Mouse (Mus musculus) heart, embryonic 13.5 days (tissue): Measurements from ENCODE around the gene Herc2. TPM values are rescaled to one million over a fixed set of nuclear protein-coding genes. Genes with fewer than 3 reads are reported as not detected.

Experiments used
- ATAC-seq: fragments of 200-750 bp; cut with Nextera tagmentation; 2 replicates; pipeline ENCODE4 v1.8.0; 2017; ENCODE audit warnings: moderate TSS enrichment; ENCODE audit not compliant: insufficient number of reproducible peaks, low FRiP score, low TSS enrichment; ENCODE audit errors: extremely low read depth
- H3K27ac ChIP-seq: fragments of 300-500 bp; sonication (generic); replicated peaks from 2 replicates; pipeline ENCODE4 v1.5.1; 2015; ENCODE audit warnings: moderate library complexity, mild to moderate bottlenecking, inconsistent platforms
- H3K27me3 ChIP-seq: fragments of 300-500 bp; sonication (generic); replicated peaks from 2 replicates; pipeline ENCODE4 v1.6.1; 2015; ENCODE audit warnings: mild to moderate bottlenecking, inconsistent platforms
- H3K36me3 ChIP-seq: fragments of 300-500 bp; sonication (generic); 2 replicates; pipeline ENCODE4 v1.6.1; 2015; ENCODE audit warnings: mild to moderate bottlenecking, inconsistent platforms
- H3K4me1 ChIP-seq: fragments of 300-500 bp; sonication (generic); 2 replicates; pipeline ENCODE4 v1.6.1; 2015; ENCODE audit warnings: inconsistent platforms
- H3K4me2 ChIP-seq: fragments of 300-500 bp; sonication (generic); 2 replicates; pipeline ENCODE4 v1.6.1; 2015; ENCODE audit warnings: inconsistent platforms, mild to moderate bottlenecking, moderate library complexity
- H3K4me3 ChIP-seq: fragments of 300-500 bp; sonication (generic); 2 replicates; pipeline ENCODE4 v1.5.1; 2015; ENCODE audit warnings: moderate library complexity, mild to moderate bottlenecking, inconsistent platforms
- H3K9ac ChIP-seq: fragments of 300-500 bp; sonication (generic); 2 replicates; pipeline ENCODE4 v1.6.1; 2015; ENCODE audit warnings: inconsistent platforms, mild to moderate bottlenecking, moderate library complexity
- H3K9me3 ChIP-seq: fragments of 300-500 bp; sonication (generic); 2 replicates; pipeline ENCODE4 v1.6.1; 2016; ENCODE audit warnings: inconsistent platforms
- WGBS: fragments of 180-500 bp; shearing (Covaris S2); methylation state at CpG from one replicate; pipeline ENCODE4 v1.1.7; 2015; ENCODE audit warnings: mixed read lengths; 5-methylcytosine and 5-hydroxymethylcytosine counted together
- polyA plus RNA-seq: library from polyadenylated mRNA; unstranded; fragments of >200 nt; fragmentation: Nextera tagmentation; extraction: Ambion mirVana; gene quantifications from 2 replicates; pipeline ENCODE4 v1.2.1, GENCODE M21; 2015

Herc2 gene
- polyA plus RNA-seq, 1 experiment from 2014 or later: 14.3 TPM

- H3K4me3 ChIP-seq: no peak overlapping the region
- H3K9me3 ChIP-seq: no peaks in the 10 kb centered on the region
- peaks cover 87% of the 10 kb centered on the region for H3K36me3 ChIP-seq
- WGBS: 90% methylated on average over 10 of the region's 10 CpGs
- ATAC-seq: no peak
- H3K4me2 ChIP-seq: no peak overlapping the region
- H3K27me3 ChIP-seq: no peaks in the 10 kb centered on the region
- no peak overlapping the region for H3K27ac ChIP-seq
- no peaks in the 10 kb centered on the region for H3K4me1 ChIP-seq
- H3K9ac ChIP-seq: no peak overlapping the region
Observed at GRCm38 (mm10) chr7:56201483-56202218, 151.7 kb downstream of the Herc2 start.

- 90% methylated on average over 3 of the region's 3 CpGs for WGBS
- Histone ChIP-seq H3K27me3 (no peaks in the 10 kb centered on the region), H3K9me3 (no peaks in the 10 kb centered on the region), H3K4me1 (no peaks in the 10 kb centered on the region), H3K4me3 (no peak overlapping the region), H3K36me3 (peaks cover 85% of the 10 kb centered on the region), H3K9ac (no peak overlapping the region), H3K27ac (no peak overlapping the region), H3K4me2 (no peak overlapping the region)
- ATAC-seq: no peak
Observed at GRCm38 (mm10) chr7:56202843-56203242, 152.8 kb downstream of the Herc2 start.

GRCm38 (mm10) chr7:56203286-56203685 is 153.3 kb downstream of the Herc2 start:
- WGBS: 89% methylated on average over 2 of the region's 2 CpGs

GRCm38 (mm10) chr7:56204877-56205276 is 154.9 kb downstream of the Herc2 start:
- ATAC-seq: no peak
- Histone ChIP-seq H3K36me3 (peaks cover 88% of the 10 kb centered on the region), H3K27me3 (no peaks in the 10 kb centered on the region), H3K27ac (no peak overlapping the region), H3K4me2 (no peak overlapping the region), H3K4me1 (no peaks in the 10 kb centered on the region), H3K9ac (no peak overlapping the region), H3K9me3 (no peaks in the 10 kb centered on the region), H3K4me3 (no peak overlapping the region)
- 79% methylated on average over 3 of the region's 3 CpGs for WGBS

More at GRCm38 (mm10) chr7:56203286-56203685, 153.3 kb downstream of the Herc2 start:
- no peak overlapping the region for H3K4me2 ChIP-seq
- no peaks in the 10 kb centered on the region for H3K4me1 ChIP-seq
- H3K9ac ChIP-seq: no peak overlapping the region
- H3K27ac ChIP-seq: no peak overlapping the region
- peaks cover 83% of the 10 kb centered on the region for H3K36me3 ChIP-seq
- ATAC-seq: no peak
- H3K27me3 ChIP-seq: no peaks in the 10 kb centered on the region
- no peak overlapping the region for H3K4me3 ChIP-seq
- no peaks in the 10 kb centered on the region for H3K9me3 ChIP-seq

- no peaks in the 10 kb centered on the region for H3K27me3 ChIP-seq
- H3K4me3 ChIP-seq: no peak overlapping the region
- no peak overlapping the region for H3K9ac ChIP-seq
- no peaks in the 10 kb centered on the region for H3K9me3 ChIP-seq
- ATAC-seq: no peak
- no peak overlapping the region for H3K27ac ChIP-seq
- H3K36me3 ChIP-seq: peaks cover 87% of the 10 kb centered on the region
- H3K4me1 ChIP-seq: no peaks in the 10 kb centered on the region
- 85% methylated on average over 6 of the region's 6 CpGs for WGBS
- H3K4me2 ChIP-seq: no peak overlapping the region
Observed at GRCm38 (mm10) chr7:56220811-56221210, 170.8 kb downstream of the Herc2 start.

GRCm38 (mm10) chr7:56235794-56236423 is 185.9 kb downstream of the Herc2 start:
- Histone ChIP-seq H3K27ac (0 out of 2 replicates have a peak overlapping the region, but pooled peaks have one; percentile 2), H3K27me3 (no peaks in the 10 kb centered on the region), H3K9ac (no peak overlapping the region), H3K4me3 (no peak overlapping the region), H3K36me3 (peaks cover 25% of the 10 kb centered on the region), H3K9me3 (no peaks in the 10 kb centered on the region), H3K4me1 (no peaks in the 10 kb centered on the region), H3K4me2 (no peak overlapping the region)
- 47% methylated on average over 5 of the region's 5 CpGs for WGBS
- ATAC-seq: no peak

GRCm38 (mm10) chr7:56236617-56237016 is 186.6 kb downstream of the Herc2 start:
- WGBS: 79% methylated on average over 3 of the region's 3 CpGs
- Histone ChIP-seq H3K4me2 (no peak overlapping the region), H3K27ac (no peak overlapping the region), H3K4me3 (no peak overlapping the region), H3K9me3 (no peaks in the 10 kb centered on the region), H3K9ac (no peak overlapping the region), H3K36me3 (peaks cover 20% of the 10 kb centered on the region), H3K27me3 (no peaks in the 10 kb centered on the region), H3K4me1 (no peaks in the 10 kb centered on the region)
- no peak for ATAC-seq

GRCm38 (mm10) chr7:56239543-56239942 is 189.5 kb downstream of the Herc2 start, which contains the start of gene Oca2:
Gene Oca2 (plus strand): TSS chr7:56239760.
- Histone ChIP-seq H3K9me3 (no peaks in the 10 kb centered on the region), H3K4me1 (peaks cover 3% of the 10 kb centered on the region; the same call in 1 of the 2 replicates), H3K4me2 (no peak within 1 kb of the TSS), H3K27ac (no peak within 1 kb of the TSS), H3K27me3 (no peaks in the 10 kb centered on the region), H3K9ac (no peak within 1 kb of the TSS), H3K36me3 (no peaks in the 10 kb centered on the region), H3K4me3 (no peak within 1 kb of the TSS)
- WGBS: 42% methylated on average over 3 of the region's 3 CpGs
- no peak for ATAC-seq

- Histone ChIP-seq H3K4me3 (no peak overlapping the region), H3K9ac (no peak overlapping the region), H3K27me3 (no peaks in the 10 kb centered on the region), H3K27ac (no peak overlapping the region), H3K4me1 (no peaks in the 10 kb centered on the region), H3K4me2 (no peak overlapping the region), H3K36me3 (no peaks in the 10 kb centered on the region), H3K9me3 (no peaks in the 10 kb centered on the region)
- WGBS: 77% methylated on average over 10 of the region's 10 CpGs
- no peak for ATAC-seq
Observed at GRCm38 (mm10) chr7:56254568-56254967, 204.6 kb downstream of the Herc2 start.

GRCm38 (mm10) chr7:56257875-56258441 is 208.0 kb downstream of the Herc2 start:
- Histone ChIP-seq H3K4me3 (no peak overlapping the region), H3K4me1 (no peaks in the 10 kb centered on the region), H3K4me2 (no peak overlapping the region), H3K36me3 (no peaks in the 10 kb centered on the region), H3K9ac (no peak overlapping the region), H3K27me3 (no peaks in the 10 kb centered on the region), H3K9me3 (no peaks in the 10 kb centered on the region), H3K27ac (no peak overlapping the region)
- WGBS: 74% methylated on average over 3 of the region's 3 CpGs
- no peak for ATAC-seq

GRCm38 (mm10) chr7:56277506-56277905 is 227.5 kb downstream of the Herc2 start:
- no peak overlapping the region for H3K4me2 ChIP-seq
- no peaks in the 10 kb centered on the region for H3K9me3 ChIP-seq
- no peaks in the 10 kb centered on the region for H3K27me3 ChIP-seq
- WGBS: 71% methylated on average over 2 of the region's 2 CpGs
- no peak overlapping the region for H3K27ac ChIP-seq
- no peak overlapping the region for H3K9ac ChIP-seq
- ATAC-seq: no peak
- no peak overlapping the region for H3K4me3 ChIP-seq
- no peaks in the 10 kb centered on the region for H3K36me3 ChIP-seq
- H3K4me1 ChIP-seq: no peaks in the 10 kb centered on the region
